Mouse (Mus musculus) spleen, adult 2 months (tissue): ENCODE data around the gene BC049715.

Experiments
- CTCF ChIP-seq: fragments of 200-500 bp; IDR thresholded peaks from 2 replicates; pipeline ENCODE4 v1.5.1; 2011; ENCODE audit warnings: mild to moderate bottlenecking, inconsistent platforms; ENCODE audit not compliant: insufficient read depth, insufficient read length, insufficient replicate concordance; ENCODE audit errors: extremely low read depth
- POLR2A ChIP-seq: fragments of 200-500 bp; IDR thresholded peaks from 2 replicates; pipeline ENCODE4 v1.6.1; 2011; ENCODE audit warnings: low read depth, low read length, inconsistent platforms

DNA sequence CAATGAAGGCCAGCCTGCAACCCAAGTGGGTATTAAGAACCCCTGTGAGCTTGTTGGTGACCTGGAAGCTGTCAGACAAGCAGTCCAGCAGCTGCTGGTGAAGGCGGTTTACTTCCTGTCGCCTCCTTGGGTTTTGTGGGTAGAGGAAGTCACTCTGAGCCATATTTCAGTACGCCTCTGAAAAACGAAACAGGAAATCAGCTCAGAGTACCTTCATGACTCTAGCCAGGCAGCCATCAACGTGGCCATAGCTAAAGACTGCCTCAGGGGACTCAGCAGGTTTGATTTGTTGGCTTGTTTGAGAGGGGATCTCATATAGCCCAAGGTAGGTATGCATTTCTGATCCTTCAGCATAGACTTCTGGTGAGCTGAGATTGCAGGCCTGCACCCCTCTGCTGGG is 4.3 kb downstream of the BC049715 start:
- TF ChIP-seq CTCF (no peak), POLR2A (no peak)
